Mouse (Mus musculus) intestine, embryonic 16.5 days (tissue): ENCODE results near the gene Sp3. TPM values are rescaled to one million over a fixed set of nuclear protein-coding genes. Genes with fewer than 3 reads are reported as not detected.
A peak's percentile ranks its signal among the peaks of the same experiment; 100 is the strongest.
"Not testable (repeated sequence)": the region's sequence is repeated elsewhere in the genome, so short reads cannot be mapped to it uniquely, and the experiment has no call there.

ENCODE experiments used
- ATAC-seq: fragments of 200-750 bp; cut with Nextera tagmentation; 2 replicates; pipeline ENCODE4 v1.8.0; 2017; ENCODE audit warnings: moderate TSS enrichment, moderate library complexity
- H3K27ac ChIP-seq: fragments of 300-500 bp; sonication (generic); 2 replicates; pipeline ENCODE4 v1.5.1; 2014; ENCODE audit warnings: mild to moderate bottlenecking, low read length
- H3K27me3 ChIP-seq: fragments of 300-500 bp; sonication (generic); replicated peaks from 2 replicates; pipeline ENCODE4 v1.6.1; 2014; ENCODE audit warnings: low read length, control low read depth, mixed read lengths; ENCODE audit not compliant: control insufficient read depth, insufficient read depth
- H3K36me3 ChIP-seq: fragments of 300-500 bp; sonication (generic); 2 replicates; pipeline ENCODE4 v1.6.1; 2014; ENCODE audit warnings: low read length, control low read depth; ENCODE audit not compliant: control insufficient read depth, insufficient read depth
- H3K4me1 ChIP-seq: fragments of 300-500 bp; sonication (generic); 2 replicates; pipeline ENCODE4 v1.6.1; 2014; ENCODE audit warnings: low read length, control low read depth, mixed read lengths; ENCODE audit not compliant: control insufficient read depth, insufficient read depth
- H3K4me2 ChIP-seq: fragments of 300-500 bp; sonication (generic); 2 replicates; pipeline ENCODE4 v1.6.1; 2014; ENCODE audit warnings: low read depth, low read length, control low read depth
- H3K4me3 ChIP-seq: fragments of 300-500 bp; sonication (generic); 2 replicates; pipeline ENCODE4 v1.5.1; 2014; ENCODE audit warnings: mild to moderate bottlenecking, low read length
- H3K9ac ChIP-seq: fragments of 300-500 bp; sonication (generic); 2 replicates; pipeline ENCODE4 v1.6.1; 2014; ENCODE audit warnings: low read depth, low read length
- H3K9me3 ChIP-seq: fragments of 300-500 bp; sonication (generic); 2 replicates; pipeline ENCODE4 v1.6.1; 2016; ENCODE audit warnings: low read length, control low read depth; ENCODE audit not compliant: control insufficient read depth
- WGBS: fragments of 180-500 bp; shearing (Covaris S2); extraction: QIAGEN DNeasy Blood & Tissue Kit; methylation state at CpG from one replicate; pipeline ENCODE4 v1.1.7; 2014; 5-methylcytosine and 5-hydroxymethylcytosine counted together
- polyA plus RNA-seq: library from polyadenylated mRNA; unstranded; fragments of >200 nt; fragmentation: Nextera tagmentation; extraction: Ambion mirVana; gene quantifications from 2 replicates; pipeline ENCODE4 v1.2.1, GENCODE M21; 2015

Sp3 gene
- polyA plus RNA-seq: 33.3 and 35.0 TPM in 2 replicates

GRCm38 (mm10) chr2:72980337-72981074, at the start of gene Sp3:
Gene Sp3 (minus strand): TSS chr2:72980446.
- Histone ChIP-seq H3K27ac (peak within 1 kb of the TSS; percentile 100), H3K4me1 (peaks cover 18% of the 10 kb centered on the region), H3K9ac (peak within 1 kb of the TSS; percentile 100), H3K9me3 (no peaks in the 10 kb centered on the region), H3K36me3 (no peaks in the 10 kb centered on the region), H3K4me2 (peak within 1 kb of the TSS; percentile 81), H3K27me3 (no peaks in the 10 kb centered on the region), H3K4me3 (peak within 1 kb of the TSS; percentile 100)
- under 1% methylated on average over 64 of the region's 64 CpGs for WGBS
- peak; percentile 87 for ATAC-seq

GRCm38 (mm10) chr2:73029846-73030245, 49.6 kb upstream of the Sp3 start:
- Histone ChIP-seq H3K36me3 (no peaks in the 10 kb centered on the region), H3K4me3 (no peak overlapping the region), H3K4me2 (no peak overlapping the region), H3K9me3 (no peaks in the 10 kb centered on the region), H3K4me1 (no peaks in the 10 kb centered on the region), H3K27ac (no peak overlapping the region), H3K9ac (no peak overlapping the region), H3K27me3 (no peaks in the 10 kb centered on the region)
- 81% methylated on average over 3 of the region's 3 CpGs for WGBS
- ATAC-seq: no peak

GRCm38 (mm10) chr2:73028019-73028418, 47.8 kb upstream of the Sp3 start:
- 61% methylated on average over 3 of the region's 3 CpGs for WGBS
- Histone ChIP-seq H3K27ac (no peak overlapping the region), H3K4me3 (no peak overlapping the region), H3K36me3 (no peaks in the 10 kb centered on the region), H3K9ac (no peak overlapping the region), H3K4me1 (no peaks in the 10 kb centered on the region), H3K27me3 (no peaks in the 10 kb centered on the region), H3K9me3 (no peaks in the 10 kb centered on the region), H3K4me2 (no peak overlapping the region)
- ATAC-seq: no peak

GRCm38 (mm10) chr2:73027126-73027525, 46.9 kb upstream of the Sp3 start:
- Histone ChIP-seq H3K27ac (no peak overlapping the region), H3K36me3 (no peaks in the 10 kb centered on the region), H3K4me1 (no peaks in the 10 kb centered on the region), H3K4me2 (no peak overlapping the region), H3K4me3 (no peak overlapping the region), H3K9me3 (no peaks in the 10 kb centered on the region), H3K27me3 (no peaks in the 10 kb centered on the region), H3K9ac (no peak overlapping the region)
- 38% methylated on average over 3 of the region's 3 CpGs for WGBS
- no peak for ATAC-seq

- Histone ChIP-seq H3K4me3 (no peak overlapping the region), H3K27ac (no peak overlapping the region), H3K4me2 (no peak overlapping the region), H3K4me1 (no peaks in the 10 kb centered on the region), H3K36me3 (no peaks in the 10 kb centered on the region), H3K27me3 (no peaks in the 10 kb centered on the region), H3K9ac (no peak overlapping the region), H3K9me3 (no peaks in the 10 kb centered on the region)
- WGBS: 38% methylated on average over 6 of the region's 6 CpGs
- ATAC-seq: peak; percentile 87
Observed at GRCm38 (mm10) chr2:73023803-73024202, 43.6 kb upstream of the Sp3 start.

GRCm38 (mm10) chr2:73021046-73021445, 40.8 kb upstream of the Sp3 start:
- WGBS: 66% methylated on average over 6 of the region's 6 CpGs
- ATAC-seq: no peak
- Histone ChIP-seq H3K27me3 (no peaks in the 10 kb centered on the region), H3K4me1 (no peaks in the 10 kb centered on the region), H3K36me3 (no peaks in the 10 kb centered on the region), H3K9me3 (no peaks in the 10 kb centered on the region), H3K9ac (no peak overlapping the region), H3K4me2 (no peak overlapping the region), H3K27ac (no peak overlapping the region), H3K4me3 (no peak overlapping the region)

GRCm38 (mm10) chr2:73019371-73020146, 39.3 kb upstream of the Sp3 start:
- Histone ChIP-seq H3K9ac (no peak overlapping the region), H3K4me3 (no peak overlapping the region), H3K9me3 (no peaks in the 10 kb centered on the region), H3K4me2 (no peak overlapping the region), H3K36me3 (no peaks in the 10 kb centered on the region), H3K27me3 (no peaks in the 10 kb centered on the region), H3K27ac (no peak overlapping the region), H3K4me1 (no peaks in the 10 kb centered on the region)
- ATAC-seq: no peak
- WGBS: 68% methylated on average over 9 of the region's 9 CpGs

GRCm38 (mm10) chr2:73014063-73014462, 33.8 kb upstream of the Sp3 start:
- WGBS: 77% methylated on average over 9 of the region's 9 CpGs
- H3K9ac ChIP-seq, H3K4me3 ChIP-seq, H3K9me3 ChIP-seq, ATAC-seq, H3K36me3 ChIP-seq, H3K4me2 ChIP-seq, H3K27ac ChIP-seq, H3K27me3 ChIP-seq, H3K4me1 ChIP-seq: not testable (repeated sequence)

- Histone ChIP-seq H3K36me3 (no peaks in the 10 kb centered on the region), H3K4me2 (no peak overlapping the region), H3K4me3 (no peak overlapping the region), H3K27me3 (no peaks in the 10 kb centered on the region), H3K4me1 (no peaks in the 10 kb centered on the region), H3K27ac (no peak overlapping the region), H3K9ac (no peak overlapping the region), H3K9me3 (peaks cover 9% of the 10 kb centered on the region; the same call in 1 of the 2 replicates)
- ATAC-seq: no peak
- 69% methylated on average over 20 of the region's 20 CpGs for WGBS
Observed at GRCm38 (mm10) chr2:73012636-73013035, 32.4 kb upstream of the Sp3 start.
